Mouse (Mus musculus): ENCODE measurements around the gene Kif18a. TPM values are rescaled to one million over a fixed set of nuclear protein-coding genes. Genes with fewer than 3 reads are reported as not detected.

Kif18a gene
- 10.6 and 13.9 TPM in 2 replicates for polyA plus RNA-seq (2015; fragmentation: Nextera tagmentation; extraction: Ambion mirVana)

DNA sequence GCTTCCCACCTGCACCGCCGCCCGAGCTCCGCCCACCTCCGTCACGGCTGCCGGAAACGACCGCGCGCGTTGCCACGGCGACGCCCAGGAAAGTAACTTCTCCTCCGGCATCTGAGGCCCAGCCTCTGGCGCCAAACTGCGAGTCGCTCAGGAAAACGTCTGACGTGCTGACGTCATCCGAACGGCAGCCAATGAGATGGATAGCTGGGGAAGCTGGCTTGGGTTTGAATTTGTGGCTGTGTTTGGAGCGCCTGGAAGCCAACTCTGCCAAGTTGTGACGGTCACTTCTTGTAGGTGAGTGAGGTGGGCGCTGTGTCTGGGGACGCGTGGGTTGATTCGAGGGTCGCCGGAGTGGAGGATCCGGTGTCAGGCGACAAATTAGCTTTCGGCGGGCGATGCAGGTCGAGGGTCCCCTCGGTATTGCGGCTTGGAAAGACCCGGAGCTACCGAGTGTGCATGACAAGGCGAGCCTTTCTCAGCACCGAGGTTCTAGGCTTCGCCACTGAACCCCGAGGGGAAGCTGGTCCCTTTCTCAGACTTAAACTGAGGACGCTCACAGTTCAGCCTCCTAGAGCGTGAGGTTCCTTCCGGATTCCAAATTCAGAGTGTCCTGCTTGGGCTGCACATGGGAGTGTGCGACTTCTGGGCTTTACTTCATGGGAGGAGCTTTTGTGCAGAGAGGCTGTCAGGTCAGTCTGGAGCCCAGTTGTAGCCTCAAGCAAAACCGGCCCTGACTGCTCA, at the start of gene Kif18a, which contains the start of gene Mettl15:
Gene Kif18a (plus strand): TSS at position 139 of the 741 bp plus-strand sequence.
Gene Mettl15 (minus strand): TSS at position 149 of the 741 bp plus-strand sequence.
- H3K9ac ChIP-seq (ENCODE audit: low read length), result peak within 1 kb of the TSS; percentile 84
- ATAC-seq (replicated peaks; ENCODE audit: extremely low read depth, insufficient read depth, low FRiP score), result peak; percentile 97

GRCm38 (mm10) chr2:109233876-109234275, 46.7 kb upstream of the Kif18a start:
- ATAC-seq (replicated peaks; ENCODE audit: extremely low read depth, insufficient read depth, low FRiP score), result no peak
- 80% methylated on average over 4 of the region's 4 CpGs for WGBS

More for the DNA sequence above, at the start of gene Kif18a, which contains the start of gene Mettl15:
- no peaks in the 10 kb centered on the region for H3K27me3 ChIP-seq (ENCODE audit: control insufficient read depth, insufficient read depth, low read length)
- peak within 1 kb of the TSS; percentile 93 for H3K4me3 ChIP-seq (ENCODE audit: low read length)
- peak within 1 kb of the TSS; percentile 78 for H3K27ac ChIP-seq (ENCODE audit: low read length)
- H3K9me3 ChIP-seq (replicated peaks; ENCODE audit: control insufficient read depth, low read length), result no peaks in the 10 kb centered on the region
- peaks cover 14% of the 10 kb centered on the region for H3K4me1 ChIP-seq (ENCODE audit: control insufficient read depth, insufficient read depth, low read length)
- WGBS, result under 1% methylated on average over 51 of the region's 51 CpGs
- peak within 1 kb of the TSS; percentile 76 for H3K4me2 ChIP-seq (ENCODE audit: low read depth, low read length)
- no peaks in the 10 kb centered on the region for H3K36me3 ChIP-seq (ENCODE audit: control insufficient read depth, insufficient read depth)

DNA sequence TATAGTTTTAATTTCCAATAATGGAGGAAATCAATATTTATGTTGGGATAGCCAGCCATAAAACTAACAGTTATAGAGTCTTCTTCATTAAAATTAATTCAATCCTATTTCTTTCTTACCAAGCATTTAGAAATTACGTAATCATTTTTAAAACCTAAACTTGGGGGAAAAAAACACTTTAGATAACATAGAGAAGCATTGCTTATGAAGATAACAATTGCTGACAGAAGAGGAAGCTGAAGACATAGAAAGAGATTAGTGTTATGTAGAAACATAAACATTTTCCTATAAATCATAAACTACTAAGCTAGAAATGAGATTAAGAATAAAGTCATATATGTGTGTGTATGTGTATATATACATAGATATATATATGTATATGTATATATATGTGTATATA, 44.8 kb upstream of the Kif18a start:
- Histone ChIP-seq H3K9ac (ENCODE audit: low read length) (no peak overlapping the region), H3K4me1 (ENCODE audit: control insufficient read depth, insufficient read depth, low read length) (no peaks in the 10 kb centered on the region), H3K27me3 (ENCODE audit: control insufficient read depth, insufficient read depth, low read length) (no peaks in the 10 kb centered on the region), H3K4me2 (ENCODE audit: low read depth, low read length) (no peak overlapping the region), H3K4me3 (ENCODE audit: low read length) (no peak overlapping the region), H3K27ac (ENCODE audit: low read length) (no peak overlapping the region), H3K9me3 (replicated peaks; ENCODE audit: control insufficient read depth, low read length) (no peaks in the 10 kb centered on the region), H3K36me3 (ENCODE audit: control insufficient read depth, insufficient read depth) (no peaks in the 10 kb centered on the region)
- ATAC-seq (replicated peaks; ENCODE audit: extremely low read depth, insufficient read depth, low FRiP score), result no peak
- 78% methylated on average over 1 of the region's 1 CpGs for WGBS

More at GRCm38 (mm10) chr2:109233876-109234275, 46.7 kb upstream of the Kif18a start:
- H3K27ac ChIP-seq (ENCODE audit: low read length), result no peak overlapping the region
- H3K27me3 ChIP-seq (ENCODE audit: control insufficient read depth, insufficient read depth, low read length), result no peaks in the 10 kb centered on the region
- H3K9me3 ChIP-seq (replicated peaks; ENCODE audit: control insufficient read depth, low read length), result no peaks in the 10 kb centered on the region
- H3K4me1 ChIP-seq (ENCODE audit: control insufficient read depth, insufficient read depth, low read length), result no peaks in the 10 kb centered on the region
- no peak overlapping the region for H3K4me3 ChIP-seq (ENCODE audit: low read length)
- H3K36me3 ChIP-seq (ENCODE audit: control insufficient read depth, insufficient read depth), result no peaks in the 10 kb centered on the region
- no peak overlapping the region for H3K4me2 ChIP-seq (ENCODE audit: low read depth, low read length)
- H3K9ac ChIP-seq (ENCODE audit: low read length), result no peak overlapping the region

GRCm38 (mm10) chr2:109241947-109242346, 38.6 kb upstream of the Kif18a start:
- Histone ChIP-seq H3K4me1 (ENCODE audit: control insufficient read depth, insufficient read depth, low read length) (no peaks in the 10 kb centered on the region), H3K4me2 (ENCODE audit: low read depth, low read length) (no peak overlapping the region), H3K27me3 (ENCODE audit: control insufficient read depth, insufficient read depth, low read length) (no peaks in the 10 kb centered on the region), H3K36me3 (ENCODE audit: control insufficient read depth, insufficient read depth) (no peaks in the 10 kb centered on the region), H3K27ac (ENCODE audit: low read length) (no peak overlapping the region), H3K9ac (ENCODE audit: low read length) (no peak overlapping the region), H3K4me3 (ENCODE audit: low read length) (no peak overlapping the region), H3K9me3 (replicated peaks; ENCODE audit: control insufficient read depth, low read length) (no peaks in the 10 kb centered on the region)
- 53% methylated on average over 3 of the region's 3 CpGs for WGBS
- ATAC-seq (replicated peaks; ENCODE audit: extremely low read depth, insufficient read depth, low FRiP score), result no peak

DNA sequence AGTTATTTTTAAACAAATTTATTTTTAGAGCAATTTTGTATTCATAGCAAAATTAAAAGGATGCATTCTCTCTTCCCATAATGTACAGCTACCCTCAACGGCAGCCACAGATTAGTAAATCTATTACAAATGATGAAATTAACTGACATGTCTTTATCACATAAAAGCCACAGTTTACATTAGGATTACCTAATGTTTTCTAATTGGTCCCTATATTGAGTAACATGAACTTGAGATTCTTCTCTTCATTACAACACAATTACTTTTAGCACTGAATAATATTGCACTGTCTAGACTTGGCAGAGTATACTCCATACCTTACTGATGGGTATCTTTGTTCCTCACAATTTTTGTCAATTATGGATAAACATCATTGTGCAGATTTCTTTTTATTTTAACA, 17.8 kb upstream of the Kif18a start:
- H3K4me2 ChIP-seq (ENCODE audit: low read depth, low read length), result no peak overlapping the region
- H3K9me3 ChIP-seq (replicated peaks; ENCODE audit: control insufficient read depth, low read length), result no peaks in the 10 kb centered on the region
- H3K4me3 ChIP-seq (ENCODE audit: low read length), result no peak overlapping the region
- no peak overlapping the region for H3K27ac ChIP-seq (ENCODE audit: low read length)
- no peak for ATAC-seq (replicated peaks; ENCODE audit: extremely low read depth, insufficient read depth, low FRiP score)
- no peaks in the 10 kb centered on the region for H3K27me3 ChIP-seq (ENCODE audit: control insufficient read depth, insufficient read depth, low read length)
- 87% methylated on average over 1 of the region's 1 CpGs for WGBS
- no peak overlapping the region for H3K9ac ChIP-seq (ENCODE audit: low read length)
- H3K36me3 ChIP-seq (ENCODE audit: control insufficient read depth, insufficient read depth), result no peaks in the 10 kb centered on the region
- no peaks in the 10 kb centered on the region for H3K4me1 ChIP-seq (ENCODE audit: control insufficient read depth, insufficient read depth, low read length)

GRCm38 (mm10) chr2:109273098-109273497, 7.4 kb upstream of the Kif18a start:
- 0 out of 2 replicates have a peak, but pooled peaks cover 2% of the 10 kb centered on the region for H3K4me1 ChIP-seq (ENCODE audit: control insufficient read depth, insufficient read depth, low read length)
- H3K4me3 ChIP-seq (ENCODE audit: low read length), result no peak overlapping the region
- H3K4me2 ChIP-seq (ENCODE audit: low read depth, low read length), result no peak overlapping the region
- no peak overlapping the region for H3K9ac ChIP-seq (ENCODE audit: low read length)
- no peaks in the 10 kb centered on the region for H3K36me3 ChIP-seq (ENCODE audit: control insufficient read depth, insufficient read depth)
- ATAC-seq (replicated peaks; ENCODE audit: extremely low read depth, insufficient read depth, low FRiP score), result no peak
- WGBS, result 86% methylated on average over 1 of the region's 1 CpGs
- no peak overlapping the region for H3K27ac ChIP-seq (ENCODE audit: low read length)
- no peaks in the 10 kb centered on the region for H3K27me3 ChIP-seq (ENCODE audit: control insufficient read depth, insufficient read depth, low read length)
- H3K9me3 ChIP-seq (replicated peaks; ENCODE audit: control insufficient read depth, low read length), result no peaks in the 10 kb centered on the region

DNA sequence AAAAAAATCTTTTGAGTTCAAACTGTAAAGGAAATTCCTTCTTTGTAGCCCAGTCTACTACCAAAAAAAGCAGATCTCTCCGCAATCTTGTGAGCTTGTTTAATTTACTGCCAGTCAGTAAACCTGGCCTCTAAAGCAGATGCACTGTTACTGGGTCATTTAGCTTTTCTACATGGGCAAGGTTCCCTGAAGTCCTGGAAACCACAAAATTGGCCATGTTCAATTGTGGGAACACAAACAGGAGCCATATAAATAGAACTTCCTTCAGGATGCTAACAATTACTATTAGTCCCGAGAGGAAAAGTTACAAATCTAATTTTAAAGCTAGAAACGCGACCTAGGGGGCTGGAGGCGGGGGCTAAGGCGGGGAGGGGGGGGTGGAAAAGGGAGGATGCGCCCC, 2.9 kb upstream of the Kif18a start:
- Histone ChIP-seq H3K36me3 (ENCODE audit: control insufficient read depth, insufficient read depth) (no peaks in the 10 kb centered on the region), H3K9me3 (replicated peaks; ENCODE audit: control insufficient read depth, low read length) (no peaks in the 10 kb centered on the region), H3K4me1 (ENCODE audit: control insufficient read depth, insufficient read depth, low read length) (peaks cover 14% of the 10 kb centered on the region), H3K4me3 (ENCODE audit: low read length) (peak overlapping the region; percentile 78), H3K27ac (ENCODE audit: low read length) (peak overlapping the region; percentile 1), H3K9ac (ENCODE audit: low read length) (peak overlapping the region; percentile 82), H3K27me3 (ENCODE audit: control insufficient read depth, insufficient read depth, low read length) (no peaks in the 10 kb centered on the region), H3K4me2 (ENCODE audit: low read depth, low read length) (peak overlapping the region; percentile 60)
- no peak for ATAC-seq (replicated peaks; ENCODE audit: extremely low read depth, insufficient read depth, low FRiP score)
- WGBS, result 6% methylated on average over 7 of the region's 7 CpGs

- Histone ChIP-seq H3K36me3 (ENCODE audit: control insufficient read depth, insufficient read depth) (no peaks in the 10 kb centered on the region), H3K27ac (ENCODE audit: low read length) (peak overlapping the region; percentile 1), H3K9me3 (replicated peaks; ENCODE audit: control insufficient read depth, low read length) (no peaks in the 10 kb centered on the region), H3K4me3 (ENCODE audit: low read length) (peak overlapping the region; percentile 78), H3K4me2 (ENCODE audit: low read depth, low read length) (peak overlapping the region; percentile 60), H3K9ac (ENCODE audit: low read length) (peak overlapping the region; percentile 82), H3K4me1 (ENCODE audit: control insufficient read depth, insufficient read depth, low read length) (peaks cover 14% of the 10 kb centered on the region), H3K27me3 (ENCODE audit: control insufficient read depth, insufficient read depth, low read length) (no peaks in the 10 kb centered on the region)
- peak; percentile 35; the same call in 1 of the 2 replicates for ATAC-seq (replicated peaks; ENCODE audit: extremely low read depth, insufficient read depth, low FRiP score)
- WGBS, result 0% methylated on average over 16 of the region's 16 CpGs
These were observed 2.5 kb upstream of the Kif18a start for GRCm38 (mm10) chr2:109278036-109278435.

DNA sequence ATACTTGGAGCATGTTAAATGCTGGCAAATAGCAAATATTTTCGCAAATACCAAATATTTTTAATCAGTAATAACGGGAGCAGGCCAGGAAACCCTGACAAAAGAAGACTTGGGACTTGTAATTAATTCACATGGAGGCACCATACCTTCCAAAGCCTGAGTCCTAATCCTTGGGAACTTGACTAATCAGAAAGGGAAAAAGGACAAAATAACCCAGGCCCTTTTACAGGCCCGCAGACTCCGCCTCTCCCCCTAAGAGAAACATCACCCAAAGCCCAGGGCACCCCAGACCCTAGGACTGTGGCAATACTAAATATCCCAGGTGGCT, 302 bp upstream of the Kif18a start:
- Histone ChIP-seq H3K27me3 (ENCODE audit: control insufficient read depth, insufficient read depth, low read length) (no peaks in the 10 kb centered on the region), H3K4me3 (ENCODE audit: low read length) (peak overlapping the region; percentile 93), H3K27ac (ENCODE audit: low read length) (peak overlapping the region; percentile 78), H3K9ac (ENCODE audit: low read length) (peak overlapping the region; percentile 84), H3K36me3 (ENCODE audit: control insufficient read depth, insufficient read depth) (no peaks in the 10 kb centered on the region), H3K4me2 (ENCODE audit: low read depth, low read length) (peak overlapping the region; percentile 76), H3K9me3 (replicated peaks; ENCODE audit: control insufficient read depth, low read length) (no peaks in the 10 kb centered on the region), H3K4me1 (ENCODE audit: control insufficient read depth, insufficient read depth, low read length) (peaks cover 14% of the 10 kb centered on the region)
- 9% methylated on average over 4 of the region's 4 CpGs for WGBS
- no peak for ATAC-seq (replicated peaks; ENCODE audit: extremely low read depth, insufficient read depth, low FRiP score)

Measured in heart, embryonic 16.5 days (tissue).